Mouse (Mus musculus) thymus, postnatal 4 days (tissue): ENCODE results near the gene Ino80.

Experiments
- DNase-seq: peaks from one replicate; pipeline ENCODE4 v3.0.0; 2021

The Ino80 gene

GRCm38 (mm10) chr2:119436988-119437387, 40.5 kb downstream of the Ino80 start:
- DNase-seq: peak; percentile 69

- DNase-seq: no peak
Observed at GRCm38 (mm10) chr2:119436467-119436866, 41.0 kb downstream of the Ino80 start.

- DNase-seq: peak; percentile 19
Observed at GRCm38 (mm10) chr2:119413819-119414218, 63.7 kb downstream of the Ino80 start.

GRCm38 (mm10) chr2:119411674-119412073, 65.8 kb downstream of the Ino80 start:
- no peak for DNase-seq

- no peak for DNase-seq
Observed at GRCm38 (mm10) chr2:119411016-119411415, 66.5 kb downstream of the Ino80 start.

GRCm38 (mm10) chr2:119408733-119409132, 68.8 kb downstream of the Ino80 start:
- DNase-seq: no peak

GRCm38 (mm10) chr2:119408278-119408677, 69.2 kb downstream of the Ino80 start:
- no peak for DNase-seq

- DNase-seq: no peak
Observed at GRCm38 (mm10) chr2:119399313-119399712, 78.2 kb downstream of the Ino80 start.

- no peak for DNase-seq
Observed at GRCm38 (mm10) chr2:119398665-119399064, 78.8 kb downstream of the Ino80 start.

GRCm38 (mm10) chr2:119398252-119398651, 79.2 kb downstream of the Ino80 start:
- no peak for DNase-seq

GRCm38 (mm10) chr2:119389992-119390391, 87.5 kb downstream of the Ino80 start:
- DNase-seq: no peak

- DNase-seq: no peak
Observed at GRCm38 (mm10) chr2:119388266-119388665, 89.2 kb downstream of the Ino80 start.

GRCm38 (mm10) chr2:119379455-119379854, 98.0 kb downstream of the Ino80 start:
- DNase-seq: no peak

GRCm38 (mm10) chr2:119377826-119378225, 99.7 kb downstream of the Ino80 start:
- no peak for DNase-seq

GRCm38 (mm10) chr2:119377286-119377685, 100.2 kb downstream of the Ino80 start:
- DNase-seq: no peak

- DNase-seq: no peak
Observed at GRCm38 (mm10) chr2:119370116-119370515, 107.4 kb downstream of the Ino80 start.

GRCm38 (mm10) chr2:119367346-119367745, 110.1 kb downstream of the Ino80 start:
- DNase-seq: no peak

- no peak for DNase-seq
Observed at GRCm38 (mm10) chr2:119364969-119365368, 112.5 kb downstream of the Ino80 start.

- DNase-seq: no peak
Observed at GRCm38 (mm10) chr2:119359721-119360291, 117.7 kb downstream of the Ino80 start.

- no peak for DNase-seq
Observed at GRCm38 (mm10) chr2:119358249-119358648, 119.2 kb downstream of the Ino80 start.

GRCm38 (mm10) chr2:119356805-119357204, 120.7 kb downstream of the Ino80 start:
- DNase-seq: no peak

- DNase-seq: no peak
Observed at GRCm38 (mm10) chr2:119356310-119356709, 121.2 kb downstream of the Ino80 start.

GRCm38 (mm10) chr2:119355651-119356050, 121.8 kb downstream of the Ino80 start:
- no peak for DNase-seq

- DNase-seq: no peak
Observed at GRCm38 (mm10) chr2:119355089-119355488, 122.4 kb downstream of the Ino80 start.

- DNase-seq: no peak
Observed at GRCm38 (mm10) chr2:119353707-119354106, 123.8 kb downstream of the Ino80 start.
